Comparison of ENCODE assay signal across 19 mouse cellular contexts in the genomic region with DNA sequence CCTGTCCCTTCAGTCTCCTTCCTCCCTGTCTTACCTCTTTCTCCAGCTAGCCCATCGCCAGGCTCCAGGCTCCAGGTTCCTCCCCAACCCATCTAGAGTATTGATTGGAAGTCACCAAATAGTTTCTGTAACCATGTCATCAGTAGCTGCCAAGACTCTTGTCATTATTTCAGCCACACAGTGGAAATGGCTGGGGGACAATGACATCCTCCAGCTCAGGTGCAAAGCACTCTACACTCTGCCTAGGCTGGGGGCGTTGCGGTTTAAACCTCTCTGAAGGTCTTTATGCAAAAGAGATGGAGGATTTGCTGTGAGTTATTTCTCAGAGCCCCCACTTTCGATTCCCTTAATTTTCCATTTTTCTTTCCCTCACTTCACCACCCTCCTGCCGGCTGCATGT.
"Had no signal": no experiment of that assay in that cellular context is flagged by ENCODE, and none has a peak within 500 bp of the region (broad histone marks: within the 10 kb centered on the region; RNA-seq: fewer than 3 reads in every experiment).

No protein-coding gene starts in this region.

- H3K4me1 ChIP-seq: liver, embryonic 15.5 days; lung, embryonic 15.5 days; megakaryocyte, embryonic 14.5 days; midbrain, embryonic 15.5 days; stomach, embryonic 15.5 days had no signal

- H3K9ac ChIP-seq: liver, embryonic 15.5 days; liver, postnatal 0 days; lung, embryonic 15.5 days; midbrain, embryonic 13.5 days; midbrain, embryonic 15.5 days; stomach, embryonic 15.5 days had no signal

- DNase-seq: liver, postnatal 0 days; lung, adult 2 months; lung, postnatal 14 days; lung, postnatal 36 days; retina, postnatal 1 day; right cerebral cortex, postnatal 14 days; thymus, adult 2 months; thymus, postnatal 25 days; thymus, postnatal 4 days had no signal

- H3K27ac ChIP-seq: liver, embryonic 15.5 days; lung, embryonic 15.5 days; macrophage; midbrain, embryonic 13.5 days; midbrain, embryonic 15.5 days; stomach, embryonic 15.5 days; stomach, postnatal 0 days had no signal

- H3K4me2 ChIP-seq: liver, embryonic 15.5 days; lung, embryonic 15.5 days; midbrain, embryonic 11.5 days; midbrain, embryonic 13.5 days; midbrain, embryonic 15.5 days; stomach, embryonic 15.5 days had no signal

- H3K9me3 ChIP-seq: liver, embryonic 15.5 days; lung, embryonic 15.5 days; megakaryocyte, embryonic 14.5 days; midbrain, embryonic 13.5 days; midbrain, embryonic 15.5 days; stomach, embryonic 15.5 days had no signal

- H3K36me3 ChIP-seq: liver, embryonic 15.5 days; lung, embryonic 15.5 days; midbrain, embryonic 13.5 days; midbrain, embryonic 15.5 days; stomach, embryonic 15.5 days had no signal

- H3K27me3 ChIP-seq: liver, embryonic 15.5 days; midbrain, embryonic 13.5 days; midbrain, embryonic 15.5 days; stomach, embryonic 15.5 days had no signal

- H3K4me3 ChIP-seq: liver, embryonic 15.5 days; lung, embryonic 15.5 days; megakaryocyte, embryonic 14.5 days; midbrain, embryonic 13.5 days; midbrain, embryonic 15.5 days; stomach, embryonic 15.5 days had no signal

- ATAC-seq: liver, postnatal 0 days; lung, postnatal 0 days; midbrain, embryonic 13.5 days; midbrain, embryonic 15.5 days had no signal
